31 mouse cellular contexts compared by ENCODE assay signal in genomic region chr5:135517348-135517883, GRCm38 (mm10). TPM values are rescaled to one million over a fixed set of nuclear protein-coding genes. Genes with fewer than 3 reads are reported as not detected.
DNase-seq lines count a peak whose midpoint lies in the region; ATAC-seq and TF ChIP-seq lines count a peak whose summit lies in the region.
"Had no signal": no experiment of that assay in that cellular context is flagged by ENCODE, and none has a peak within 500 bp of the region (broad histone marks: within the 10 kb centered on the region; RNA-seq: fewer than 3 reads in every experiment).

No protein-coding gene starts in this region.

- no peaks in the 10 kb centered on the region for H3K27me3 ChIP-seq in forebrain, postnatal 0 days (ENCODE audit: insufficient read depth, low read length)
- no peaks in the 10 kb centered on the region for H3K27me3 ChIP-seq in forebrain, embryonic 12.5 days
- H3K27me3 ChIP-seq: hindbrain, embryonic 15.5 days; intestine, embryonic 15.5 days; limb, embryonic 12.5 days; liver, embryonic 13.5 days; stomach, embryonic 15.5 days had no signal

- H3K4me2 ChIP-seq in forebrain, postnatal 0 days (ENCODE audit: low read depth) = no peak overlapping the region
- H3K4me2 ChIP-seq in forebrain, embryonic 12.5 days = no peak overlapping the region
- H3K4me2 ChIP-seq: hindbrain, embryonic 15.5 days; intestine, embryonic 15.5 days; limb, embryonic 12.5 days; liver, embryonic 13.5 days; midbrain, embryonic 11.5 days; stomach, embryonic 15.5 days had no signal

- DNase-seq in cerebellum, adult 9-11 months = peak; percentile 27
- DNase-seq in cerebellum, adult 9-10 months = no peak
- peak; percentile 72 for DNase-seq in forebrain, postnatal 0 days
- DNase-seq in left cerebral cortex, postnatal 4 days = peak; percentile 62
- DNase-seq in left cerebral cortex, adult 11 months (ENCODE audit: low spot score) = no peak
- peak; percentile 69 for DNase-seq in brain, embryonic 14.5 days (ENCODE audit: low read depth)
- no peak for DNase-seq in urinary bladder, postnatal 10 days (ENCODE audit: low spot score)
- DNase-seq: adrenal gland, postnatal 14 days; gastrocnemius, postnatal 10 days; heart, postnatal 4 days; kidney, adult 9 months; kidney, postnatal 36 days; liver, embryonic 13.5 days; lung, adult 2 months; lung, postnatal 14 days; right cerebral cortex, postnatal 4 days; thymus, postnatal 25 days had no signal

- WGBS in forebrain, postnatal 0 days = 54% methylated on average over 5 of the region's 5 CpGs
- WGBS in forebrain, embryonic 12.5 days = 88% methylated on average over 5 of the region's 5 CpGs

- ATAC-seq in forebrain, postnatal 0 days = no peak
- no peak for ATAC-seq in forebrain, embryonic 12.5 days (ENCODE audit: low FRiP score)
- ATAC-seq: intestine, embryonic 15.5 days had no signal

- no peaks in the 10 kb centered on the region for H3K36me3 ChIP-seq in forebrain, postnatal 0 days (ENCODE audit: insufficient read depth)
- peaks cover 4% of the 10 kb centered on the region; the same call in 1 of the 2 replicates for H3K36me3 ChIP-seq in forebrain, embryonic 12.5 days (replicated peaks)
- H3K36me3 ChIP-seq: hindbrain, embryonic 15.5 days; liver, embryonic 13.5 days had no signal

- intact Hi-C loops in left cerebral cortex, postnatal 4 days (cut with DNase I) = no loop called here

- no peak overlapping the region for H3K4me3 ChIP-seq in forebrain, postnatal 0 days (ENCODE audit: low read depth, low read length)
- no peak overlapping the region for H3K4me3 ChIP-seq in forebrain, embryonic 12.5 days (replicated peaks)
- H3K4me3 ChIP-seq: heart, embryonic 10.5 days; hindbrain, embryonic 15.5 days; intestine, embryonic 15.5 days; left cerebral cortex, adult 2 months; limb, embryonic 12.5 days; liver, embryonic 13.5 days; stomach, embryonic 15.5 days had no signal

- H3K9me3 ChIP-seq in forebrain, postnatal 0 days (ENCODE audit: low read length) = no peaks in the 10 kb centered on the region
- peaks cover 9% of the 10 kb centered on the region; the same call in 1 of the 2 replicates for H3K9me3 ChIP-seq in forebrain, embryonic 12.5 days
- H3K9me3 ChIP-seq: hindbrain, embryonic 15.5 days; intestine, embryonic 15.5 days; stomach, embryonic 15.5 days had no signal

- H3K27ac ChIP-seq in forebrain, postnatal 0 days (ENCODE audit: low read depth, low read length) = no peak overlapping the region
- no peak overlapping the region for H3K27ac ChIP-seq in forebrain, embryonic 12.5 days
- H3K27ac ChIP-seq: heart, embryonic 10.5 days; hindbrain, embryonic 15.5 days; intestine, embryonic 15.5 days; left cerebral cortex, adult 2 months; limb, embryonic 12.5 days; liver, embryonic 13.5 days; stomach, embryonic 15.5 days had no signal

- H3K4me1 ChIP-seq in forebrain, postnatal 0 days (ENCODE audit: insufficient read depth) = no peaks in the 10 kb centered on the region
- 0 out of 2 replicates have a peak, but pooled peaks cover 6% of the 10 kb centered on the region for H3K4me1 ChIP-seq in forebrain, embryonic 12.5 days
- H3K4me1 ChIP-seq: hindbrain, embryonic 15.5 days; intestine, embryonic 15.5 days; limb, embryonic 12.5 days; liver, embryonic 13.5 days had no signal

- no peak for TF ChIP-seq POLR2A in brain, embryonic 14.5 days (IDR thresholded peaks at IDR 0.05; ENCODE audit: borderline replicate concordance, extremely low read depth, insufficient read depth, insufficient read length, poor library complexity, severe bottlenecking)

- no peak for TF ChIP-seq CTCF in forebrain, postnatal 0 days (IDR thresholded peaks at IDR 0.05; ENCODE audit: low read depth)
- no peak for TF ChIP-seq CTCF in brain, embryonic 14.5 days (IDR thresholded peaks at IDR 0.05; ENCODE audit: borderline replicate concordance, extremely low read depth, insufficient read depth, insufficient read length)

- no peak overlapping the region for H3K9ac ChIP-seq in forebrain, postnatal 0 days
- H3K9ac ChIP-seq in forebrain, embryonic 12.5 days = no peak overlapping the region
- H3K9ac ChIP-seq: hindbrain, embryonic 15.5 days; intestine, embryonic 15.5 days; limb, embryonic 12.5 days; liver, embryonic 13.5 days; stomach, embryonic 15.5 days had no signal

RNA-seq across cellular contexts. Expression of gene Hip1, which starts 27.5 kb away (rescaled TPM):
- 73.6 and 91.1 TPM in 2 replicates for total RNA-seq in forebrain, postnatal 0 days (2014; rRNA removed)
- polyA plus RNA-seq in forebrain, postnatal 0 days (2015; fragmentation: Nextera tagmentation; extraction: Ambion mirVana) = 12.9 and 22.5 TPM in 2 replicates
- polyA plus RNA-seq in forebrain, embryonic 12.5 days (2016; fragmentation: Nextera tagmentation; extraction: Ambion mirVana) = 58.7 and 64.2 TPM in 2 replicates
- total RNA-seq in left cerebral cortex, postnatal 4 days (2021) = 100 to 1,000 TPM in 1 of 2 experiments, 10 to 100 TPM in 1; 99.7 to 102 TPM
- 44.0 and 58.5 TPM in 2 replicates for polyA plus RNA-seq in brain, embryonic 14.5 days (2012; rRNA removed)

RNA-seq across cellular contexts. Expression of gene Ccl26, which starts 46.0 kb away (rescaled TPM):
- not detected in 2 replicates for total RNA-seq in forebrain, postnatal 0 days (2014; rRNA removed)
- not detected in 2 replicates for polyA plus RNA-seq in forebrain, postnatal 0 days (2015; fragmentation: Nextera tagmentation; extraction: Ambion mirVana)
- not detected in 2 replicates for polyA plus RNA-seq in forebrain, embryonic 12.5 days (2016; fragmentation: Nextera tagmentation; extraction: Ambion mirVana)
- not detected for total RNA-seq in left cerebral cortex, postnatal 4 days (2021)
- not detected in 2 replicates for polyA plus RNA-seq in brain, embryonic 14.5 days (2012; rRNA removed)
- total RNA-seq: adrenal gland, postnatal 14 days; gastrocnemius, postnatal 10 days; granulocyte monocyte progenitor cell, adult 5-6 weeks; heart, postnatal 4 days; left cerebral cortex, adult 2 months; megakaryocyte progenitor cell, adult 5-6 weeks; monocyte, adult 5-6 weeks had no signal
- polyA plus RNA-seq: forebrain, embryonic 11.5 days; heart, embryonic 10.5 days; heart, embryonic 16.5 days; hindbrain, embryonic 15.5 days; intestine, embryonic 15.5 days; limb, embryonic 12.5 days; liver, embryonic 13.5 days; lung, adult 2 months; midbrain, embryonic 11.5 days; neural tube, embryonic 11.5 days; stomach, embryonic 15.5 days had no signal

RNA-seq across cellular contexts. Expression of gene Ccl24, which starts 55.4 kb away (rescaled TPM):
- 0.62 and 2.4 TPM in 2 replicates for total RNA-seq in forebrain, postnatal 0 days (2014; rRNA removed)
- polyA plus RNA-seq in forebrain, postnatal 0 days (2015; fragmentation: Nextera tagmentation; extraction: Ambion mirVana) = 2.4 and 2.7 TPM in 2 replicates
- 0.74 and 2.1 TPM in 2 replicates for polyA plus RNA-seq in forebrain, embryonic 12.5 days (2016; fragmentation: Nextera tagmentation; extraction: Ambion mirVana)
- total RNA-seq in left cerebral cortex, postnatal 4 days (2021) = under 1 TPM in 1 of 2 experiments, not detected in 1; 0.52 TPM
- polyA plus RNA-seq in brain, embryonic 14.5 days (2012; rRNA removed) = 0.97 and 1.3 TPM in 2 replicates
- total RNA-seq: monocyte, adult 5-6 weeks had no signal

Comparison
In these comparisons a context has a peak if more than half of its experiments do, and no peak if none do; other contexts are left out.
1. DNase-seq: peak in cerebellum, adult 9-11 months (single experiment), forebrain, postnatal 0 days (single experiment), left cerebral cortex, postnatal 4 days (single experiment) and brain, embryonic 14.5 days (single experiment); none in cerebellum, adult 9-10 months (single experiment), left cerebral cortex, adult 11 months (single experiment) and urinary bladder, postnatal 10 days (single experiment).